Mouse (Mus musculus) liver, embryonic 13.5 days (tissue): Measurements from ENCODE around the gene H2-Q6. TPM values are rescaled to one million over a fixed set of nuclear protein-coding genes. Genes with fewer than 3 reads are reported as not detected.
"Not testable (repeated sequence)": the region's sequence is repeated elsewhere in the genome, so short reads cannot be mapped to it uniquely, and the experiment has no call there.

ENCODE experiments used
- ATAC-seq: fragments of 200-750 bp; cut with Nextera tagmentation; 2 replicates; pipeline ENCODE4 v1.8.0; 2017; ENCODE audit warnings: low read depth, mild to moderate bottlenecking, moderate number of reproducible peaks, moderate library complexity
- DNase-seq: peaks from one replicate; pipeline ENCODE4 v3.0.0; 2022
- H3K27ac ChIP-seq: fragments of 300-500 bp; sonication (generic); 2 replicates; pipeline ENCODE4 v1.5.1; 2015; ENCODE audit warnings: moderate library complexity, mild to moderate bottlenecking, inconsistent platforms
- H3K27me3 ChIP-seq: fragments of 300-500 bp; sonication (generic); 2 replicates; pipeline ENCODE4 v1.6.1; 2015; ENCODE audit warnings: mild to moderate bottlenecking, inconsistent platforms
- H3K36me3 ChIP-seq: fragments of 300-500 bp; sonication (generic); 2 replicates; pipeline ENCODE4 v1.6.1; 2015; ENCODE audit warnings: mild to moderate bottlenecking, inconsistent platforms
- H3K4me1 ChIP-seq: fragments of 300-500 bp; sonication (generic); replicated peaks from 2 replicates; pipeline ENCODE4 v1.6.1; 2015; ENCODE audit warnings: inconsistent platforms
- H3K4me2 ChIP-seq: fragments of 300-500 bp; sonication (generic); 2 replicates; pipeline ENCODE4 v1.6.1; 2015; ENCODE audit warnings: inconsistent platforms, mild to moderate bottlenecking, moderate library complexity
- H3K4me3 ChIP-seq: fragments of 300-500 bp; sonication (generic); replicated peaks from 2 replicates; pipeline ENCODE4 v1.5.1; 2015; ENCODE audit warnings: mild to moderate bottlenecking, inconsistent platforms
- H3K9ac ChIP-seq: fragments of 300-500 bp; sonication (generic); 2 replicates; pipeline ENCODE4 v1.6.1; 2015; ENCODE audit warnings: mild to moderate bottlenecking, inconsistent platforms
- H3K9me3 ChIP-seq: fragments of 300-500 bp; sonication (generic); replicated peaks from 2 replicates; pipeline ENCODE4 v1.6.1; 2016; ENCODE audit warnings: inconsistent platforms
- WGBS: fragments of 180-500 bp; shearing (Covaris S2); methylation state at CpG from one replicate; pipeline ENCODE4 v1.1.7; 2015; ENCODE audit not compliant: insufficient replicate concordance; 5-methylcytosine and 5-hydroxymethylcytosine counted together
- polyA plus RNA-seq: library from polyadenylated mRNA; unstranded; fragments of >200 nt; fragmentation: Nextera tagmentation; extraction: Ambion mirVana; gene quantifications from 2 replicates; pipeline ENCODE4 v1.2.1, GENCODE M21; 2015

H2-Q6 gene
- polyA plus RNA-seq, 1 experiment from 2014 or later, result 9.6 TPM

DNA sequence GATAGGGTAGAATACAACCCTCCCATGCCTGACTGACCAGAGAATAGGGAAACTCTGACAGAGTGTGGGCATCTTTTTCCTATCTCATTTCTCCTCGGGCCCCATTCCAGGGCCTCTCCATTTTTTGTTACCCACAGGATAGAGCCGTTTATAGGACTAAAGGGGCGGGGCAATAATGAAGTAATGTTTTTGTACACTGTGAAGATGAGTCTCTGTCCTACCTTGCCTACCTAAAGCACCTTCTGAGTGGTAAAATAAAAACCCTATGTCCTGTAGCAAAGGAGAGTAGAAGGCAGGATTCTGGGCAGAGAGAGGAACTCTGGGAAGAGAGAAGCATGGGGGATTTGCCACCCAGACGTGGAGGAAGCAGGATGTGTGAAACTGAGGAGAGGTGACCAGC, 5.1 kb upstream of the H2-Q6 start:
- H3K9ac ChIP-seq, H3K4me3 ChIP-seq, H3K36me3 ChIP-seq, DNase-seq, H3K4me1 ChIP-seq, H3K4me2 ChIP-seq, H3K9me3 ChIP-seq, H3K27ac ChIP-seq, ATAC-seq: not testable (repeated sequence)
- peaks cover 23% of the 10 kb centered on the region for H3K27me3 ChIP-seq
- WGBS, result 34% methylated on average over 4 of the region's 4 CpGs

DNA sequence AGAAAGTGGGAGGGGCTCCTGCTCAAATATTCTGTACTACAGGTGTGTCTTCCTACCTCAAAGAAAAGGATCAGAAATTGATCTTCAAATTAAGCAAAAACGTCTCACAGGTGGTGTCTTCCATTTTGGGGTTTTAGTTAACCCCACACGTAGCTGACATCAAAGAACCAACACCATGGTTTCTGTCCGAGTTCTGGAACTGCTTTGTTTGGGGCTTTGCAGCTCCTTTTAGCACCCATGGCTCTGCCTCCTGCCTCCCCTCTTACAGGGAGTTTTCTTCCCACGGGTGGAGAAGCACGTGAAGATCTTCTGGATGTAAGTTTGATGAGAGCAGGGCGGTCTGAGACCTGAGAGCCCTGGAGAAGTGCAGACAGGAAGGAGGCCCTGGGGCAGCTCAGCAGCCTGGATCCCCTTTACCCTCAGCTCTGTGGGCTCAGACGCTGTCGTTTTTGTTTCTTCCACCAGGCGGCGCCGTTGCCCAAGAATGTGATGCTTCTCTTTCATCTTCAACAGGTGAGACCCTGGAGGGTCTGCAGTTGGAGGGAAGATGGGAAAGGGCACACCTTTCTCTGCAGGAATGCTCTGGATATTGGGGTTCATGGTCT, 4.3 kb upstream of the H2-Q6 start:
- not testable (repeated sequence) for H3K4me1 ChIP-seq, H3K9ac ChIP-seq, ATAC-seq, H3K4me2 ChIP-seq, H3K9me3 ChIP-seq, DNase-seq, H3K4me3 ChIP-seq, H3K36me3 ChIP-seq, H3K27ac ChIP-seq
- peaks cover 30% of the 10 kb centered on the region for H3K27me3 ChIP-seq
- WGBS, result 10% methylated on average over 11 of the region's 11 CpGs

DNA sequence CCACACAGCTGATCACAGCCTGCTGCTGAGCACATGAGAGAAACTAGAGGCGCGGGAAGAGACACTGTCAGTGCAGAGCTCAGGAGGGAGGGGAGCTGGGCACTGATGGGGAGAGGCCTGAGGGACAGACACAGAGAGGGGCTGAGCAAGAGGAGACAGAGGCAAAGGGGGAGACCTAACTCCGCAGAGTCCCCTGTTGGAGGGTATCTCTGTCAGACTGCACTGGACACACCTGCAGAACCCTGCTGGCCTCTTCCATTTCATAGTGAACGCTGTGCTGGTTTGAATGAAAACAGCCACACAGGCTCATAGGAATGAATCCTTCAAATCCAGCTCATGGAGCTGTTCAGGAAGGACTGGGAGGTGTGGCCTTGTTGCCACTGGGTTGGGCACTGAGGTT, 3.3 kb upstream of the H2-Q6 start:
- not testable (repeated sequence) for ATAC-seq, H3K9me3 ChIP-seq, H3K4me2 ChIP-seq, H3K27ac ChIP-seq, H3K9ac ChIP-seq, H3K36me3 ChIP-seq, H3K4me3 ChIP-seq, H3K4me1 ChIP-seq, DNase-seq
- H3K27me3 ChIP-seq, result peaks cover 40% of the 10 kb centered on the region
- WGBS, result 70% methylated on average over 4 of the region's 4 CpGs

DNA sequence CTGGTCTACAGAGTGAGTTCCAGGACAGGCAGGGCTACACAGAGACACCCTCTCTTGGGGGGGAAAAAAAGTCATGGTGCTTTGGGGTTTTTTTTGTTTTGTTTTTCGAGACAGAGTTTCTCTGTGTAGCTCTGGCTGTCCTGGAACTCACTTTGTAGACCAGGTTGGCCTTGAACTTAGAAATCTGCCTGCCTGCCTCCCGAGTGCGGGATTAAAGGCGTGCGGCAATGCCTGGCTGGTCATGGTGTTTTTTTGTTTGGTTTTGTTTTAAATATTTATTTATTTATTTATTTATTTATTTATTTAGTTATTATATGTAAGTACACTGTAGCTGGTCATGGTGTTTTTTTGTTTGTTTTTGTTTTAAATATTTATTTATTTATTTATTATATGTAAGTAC, 2.3 kb upstream of the H2-Q6 start:
- not testable (repeated sequence) for H3K4me1 ChIP-seq, H3K36me3 ChIP-seq, ATAC-seq, H3K27ac ChIP-seq, DNase-seq, H3K9ac ChIP-seq, H3K4me3 ChIP-seq, H3K9me3 ChIP-seq, H3K4me2 ChIP-seq
- peaks cover 43% of the 10 kb centered on the region for H3K27me3 ChIP-seq
- WGBS, result 76% methylated on average over 5 of the region's 5 CpGs

DNA sequence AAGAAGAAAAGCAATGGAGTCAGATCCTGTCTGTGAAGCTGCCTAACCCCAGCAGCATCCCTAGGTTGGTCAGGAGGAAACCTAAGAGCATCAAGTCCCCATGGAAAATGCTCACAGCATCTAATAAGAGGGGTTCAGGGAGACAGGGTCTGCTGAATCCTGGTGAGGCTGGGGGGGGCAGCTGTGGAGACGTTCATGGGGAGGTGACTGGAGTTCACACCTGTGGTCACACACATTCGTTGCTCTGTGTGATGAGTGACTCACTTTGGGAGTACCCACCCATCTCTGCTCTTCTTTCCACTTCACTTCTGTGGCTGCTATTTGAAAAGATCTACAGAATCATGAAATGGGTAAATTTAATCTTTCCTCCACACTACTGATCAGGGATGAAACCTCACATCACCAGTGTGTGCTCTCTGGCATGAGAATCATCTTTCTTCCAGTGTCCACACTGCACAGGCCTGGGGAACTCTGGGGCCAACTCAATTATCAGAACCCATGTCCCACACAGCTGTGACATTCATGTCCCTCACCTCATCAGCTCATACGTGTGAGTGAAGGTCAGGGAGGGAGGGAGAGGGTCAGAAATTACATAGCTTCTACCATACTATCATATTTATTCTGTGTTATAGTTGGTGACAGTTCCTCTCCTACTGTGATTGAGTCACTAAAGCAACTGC, 1.4 kb upstream of the H2-Q6 start:
- H3K9me3 ChIP-seq, DNase-seq, H3K36me3 ChIP-seq, H3K4me2 ChIP-seq, H3K9ac ChIP-seq, H3K27ac ChIP-seq, H3K4me1 ChIP-seq, ATAC-seq, H3K4me3 ChIP-seq: not testable (repeated sequence)
- 38% methylated on average over 3 of the region's 3 CpGs for WGBS
- H3K27me3 ChIP-seq, result peaks cover 43% of the 10 kb centered on the region

DNA sequence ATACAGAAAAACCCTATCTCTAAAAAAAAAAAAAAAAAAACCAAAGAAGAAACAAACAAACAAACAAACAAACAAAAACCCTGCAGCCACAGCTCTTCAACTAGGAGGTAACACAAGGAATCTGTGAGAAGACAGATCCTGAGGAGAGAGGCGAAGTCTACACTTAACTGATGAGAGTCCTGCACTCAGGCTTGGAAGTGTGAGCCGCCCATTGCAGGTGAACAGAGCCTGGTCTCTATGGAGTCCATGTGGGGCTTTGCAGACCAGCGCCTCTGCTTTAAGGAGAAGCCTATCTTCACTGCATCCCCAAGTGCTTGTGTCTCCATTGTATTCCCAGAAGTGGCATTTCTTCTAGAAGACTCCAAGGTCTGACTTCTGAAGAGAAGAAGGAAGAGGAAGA, 544 bp upstream of the H2-Q6 start:
- H3K4me2 ChIP-seq, H3K27ac ChIP-seq, DNase-seq, H3K9me3 ChIP-seq, H3K36me3 ChIP-seq, H3K9ac ChIP-seq, ATAC-seq, H3K4me1 ChIP-seq, H3K4me3 ChIP-seq: not testable (repeated sequence)
- WGBS, result 51% methylated on average over 3 of the region's 3 CpGs
- H3K27me3 ChIP-seq, result peaks cover 43% of the 10 kb centered on the region

DNA sequence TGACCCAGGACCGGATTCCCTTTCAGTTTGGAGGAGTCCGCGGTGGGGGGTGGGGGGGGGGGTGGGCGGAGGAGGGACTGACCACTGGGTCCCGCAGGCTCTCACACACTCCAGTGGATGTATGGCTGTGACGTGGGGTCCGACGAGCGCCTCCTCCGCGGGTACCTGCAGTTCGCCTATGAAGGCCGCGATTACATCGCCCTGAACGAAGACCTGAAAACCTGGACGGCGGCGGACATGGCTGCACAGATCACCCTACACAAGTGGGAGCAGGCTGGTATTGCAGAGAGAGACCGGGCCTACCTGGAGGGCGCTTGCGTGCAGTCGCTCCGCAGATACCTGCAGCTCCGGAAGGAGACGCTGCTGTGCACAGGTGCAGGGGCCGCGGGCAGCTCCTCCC, 824 bp downstream of the H2-Q6 start:
- Histone ChIP-seq H3K27me3 (peaks cover 41% of the 10 kb centered on the region), H3K4me2 (peak overlapping the region; percentile 51), H3K4me3 (peak overlapping the region; percentile 39)
- peak; percentile 32; the same call in 1 of the 2 replicates for ATAC-seq
- WGBS, result 16% methylated on average over 28 of the region's 28 CpGs
- not testable (repeated sequence) for H3K27ac ChIP-seq, H3K36me3 ChIP-seq, H3K4me1 ChIP-seq, DNase-seq, H3K9me3 ChIP-seq, H3K9ac ChIP-seq

DNA sequence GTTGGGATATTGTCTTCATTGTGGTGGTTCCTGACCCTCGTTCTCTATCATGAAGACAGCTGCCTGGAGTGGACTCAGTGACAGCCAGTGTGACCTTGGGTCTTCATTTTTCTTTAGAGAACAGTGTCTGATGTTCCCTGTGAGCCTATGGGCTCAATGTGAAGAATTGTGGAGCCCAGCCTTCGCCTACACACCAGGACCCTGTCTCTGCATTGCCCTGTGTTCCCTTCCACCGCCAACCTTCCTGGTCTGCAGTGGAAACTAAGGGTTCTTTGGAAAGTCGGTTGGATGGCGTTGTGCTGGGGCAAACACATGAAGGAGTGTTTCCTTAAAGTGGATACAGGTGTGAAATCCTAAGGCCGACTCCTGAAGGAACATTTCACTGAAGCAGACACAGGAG, 4.2 kb downstream of the H2-Q6 start:
- 56% methylated on average over 6 of the region's 6 CpGs for WGBS
- not testable (repeated sequence) for H3K27ac ChIP-seq, DNase-seq, H3K9me3 ChIP-seq, ATAC-seq, H3K4me1 ChIP-seq, H3K4me3 ChIP-seq, H3K9ac ChIP-seq, H3K36me3 ChIP-seq, H3K4me2 ChIP-seq
- peaks cover 28% of the 10 kb centered on the region for H3K27me3 ChIP-seq

DNA sequence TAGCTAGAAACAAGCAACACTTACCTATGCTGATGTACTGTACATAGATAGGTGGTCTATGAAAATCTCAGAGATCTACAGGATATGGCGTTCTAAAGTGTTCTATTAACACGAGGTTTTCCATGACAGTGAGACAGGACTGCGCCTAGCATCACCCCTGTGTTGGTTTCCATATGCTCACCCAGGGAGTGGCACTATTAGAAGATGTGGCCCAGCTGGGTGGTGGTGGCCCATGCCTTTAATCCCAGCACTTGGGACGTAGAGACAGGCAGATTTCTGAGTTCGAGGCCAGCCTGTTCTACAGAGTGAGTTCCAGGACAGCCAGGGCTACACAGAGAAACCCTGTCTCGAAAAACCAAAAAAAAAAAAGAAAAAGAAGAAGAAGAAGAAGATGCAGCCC, 6.0 kb downstream of the H2-Q6 start:
- not testable (repeated sequence) for ATAC-seq, H3K27ac ChIP-seq, H3K9me3 ChIP-seq, H3K4me1 ChIP-seq, DNase-seq, H3K36me3 ChIP-seq, H3K4me3 ChIP-seq, H3K4me2 ChIP-seq, H3K9ac ChIP-seq
- H3K27me3 ChIP-seq, result peaks cover 14% of the 10 kb centered on the region
- WGBS, result 60% methylated on average over 6 of the region's 6 CpGs

DNA sequence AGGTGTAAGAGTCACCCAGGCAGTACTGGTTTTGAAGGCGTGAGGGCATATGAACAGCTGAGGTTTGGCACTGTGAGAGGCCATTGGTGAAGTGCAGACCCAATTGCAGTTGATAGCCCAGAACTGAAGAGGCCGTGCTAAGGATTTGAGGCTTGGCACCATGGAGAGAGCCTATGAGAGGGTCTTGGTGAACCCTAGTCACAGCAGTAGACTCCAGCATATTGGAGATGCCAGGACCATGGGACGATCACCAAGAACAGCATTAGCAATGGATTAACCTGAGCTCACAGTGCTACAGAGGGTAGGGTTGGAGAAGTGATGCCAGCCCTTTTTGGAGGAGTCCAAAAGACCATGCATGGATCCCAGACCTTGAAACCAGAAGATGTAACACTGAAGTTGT, 7.5 kb downstream of the H2-Q6 start:
- not testable (repeated sequence) for H3K9ac ChIP-seq, DNase-seq, H3K4me1 ChIP-seq, H3K27me3 ChIP-seq, H3K9me3 ChIP-seq, H3K27ac ChIP-seq, H3K4me3 ChIP-seq, H3K36me3 ChIP-seq, ATAC-seq, H3K4me2 ChIP-seq
- 49% methylated on average over 3 of the region's 3 CpGs for WGBS

DNA sequence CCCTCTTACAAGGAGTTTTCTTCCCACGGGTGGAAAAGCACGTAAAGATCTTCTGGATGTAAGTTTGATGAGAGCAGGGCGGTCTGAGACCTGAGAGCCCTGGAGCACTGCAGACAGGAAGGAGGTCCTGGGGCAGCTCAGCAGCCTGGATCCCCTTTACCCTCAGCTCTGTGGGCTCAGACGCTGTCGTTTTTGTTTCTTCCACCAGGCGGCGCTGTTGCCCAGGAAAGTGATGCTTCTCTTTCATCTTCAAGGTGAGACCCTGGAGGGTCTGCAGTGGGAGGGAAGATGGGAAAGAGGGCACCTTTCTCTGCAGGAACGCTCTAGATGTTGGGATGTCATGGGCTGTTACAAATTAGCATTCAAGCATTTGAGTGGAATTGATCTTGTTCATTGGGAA, 10.2 kb downstream of the H2-Q6 start:
- not testable (repeated sequence) for H3K9ac ChIP-seq, DNase-seq, ATAC-seq

DNA sequence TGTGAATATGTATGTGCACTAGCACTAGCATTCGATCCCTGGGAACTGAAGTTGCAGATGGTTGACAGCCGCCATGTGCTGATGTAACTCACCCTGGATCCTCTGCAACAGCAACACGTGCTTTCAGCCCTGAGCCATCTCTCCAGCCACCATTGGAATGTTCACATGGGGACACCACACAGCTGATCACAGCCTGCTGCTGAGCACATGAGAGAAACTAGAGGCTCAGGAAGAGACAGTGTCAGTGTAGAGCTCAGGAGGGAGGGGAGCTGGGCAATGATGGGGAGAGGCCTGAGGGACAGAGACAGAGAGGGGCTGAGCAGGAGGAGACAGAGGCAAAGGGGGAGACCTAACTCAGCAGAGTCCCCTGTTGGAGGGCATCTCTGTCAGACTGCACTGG, 10.9 kb downstream of the H2-Q6 start:
- not testable (repeated sequence) for H3K9me3 ChIP-seq, H3K9ac ChIP-seq, H3K4me2 ChIP-seq, H3K4me1 ChIP-seq, ATAC-seq, DNase-seq, H3K4me3 ChIP-seq, H3K27ac ChIP-seq, H3K36me3 ChIP-seq
- peaks cover 31% of the 10 kb centered on the region for H3K27me3 ChIP-seq
- WGBS, result 60% methylated on average over 3 of the region's 3 CpGs

More for the DNA sequence above, 10.2 kb downstream of the H2-Q6 start:
- not testable (repeated sequence) for H3K4me3 ChIP-seq, H3K27ac ChIP-seq, H3K4me1 ChIP-seq, H3K36me3 ChIP-seq, H3K4me2 ChIP-seq, H3K9me3 ChIP-seq
- WGBS, result 9% methylated on average over 8 of the region's 8 CpGs
- H3K27me3 ChIP-seq, result peaks cover 24% of the 10 kb centered on the region
